Mouse (Mus musculus) lung, adult 2 months (tissue): Measurements from ENCODE around the gene Zranb1.

Source experiments
- CTCF ChIP-seq: fragments of 200-500 bp; IDR thresholded peaks from 2 replicates; pipeline ENCODE4 v1.5.1; 2011; ENCODE audit warnings: mild to moderate bottlenecking, low read length, control low read depth; ENCODE audit not compliant: insufficient read depth
- POLR2A ChIP-seq: fragments of 200-500 bp; IDR thresholded peaks from 2 replicates; pipeline ENCODE4 v1.6.1; 2011; ENCODE audit warnings: low read depth, mild to moderate bottlenecking, control low read depth, low read length, borderline replicate concordance; ENCODE audit errors: extremely low read depth

DNA sequence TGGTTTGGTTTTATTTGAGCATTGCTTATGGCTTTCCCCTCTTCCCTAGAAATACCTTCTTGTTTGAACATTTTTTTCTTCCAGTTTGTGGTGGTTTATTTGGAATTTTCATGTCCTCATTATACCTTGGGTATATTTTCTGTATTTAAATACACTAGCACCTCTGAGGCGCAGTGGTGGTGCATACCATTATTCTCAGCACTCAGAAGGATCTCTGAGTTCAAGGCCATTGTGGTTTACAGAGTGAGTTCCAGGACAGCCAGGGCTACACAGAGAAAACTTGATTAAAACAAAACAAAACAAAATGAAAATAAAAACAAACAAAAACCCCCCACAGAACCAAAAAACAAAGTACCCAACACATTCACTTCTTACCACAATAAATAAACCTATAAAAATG, 2.4 kb downstream of the Zranb1 start:
- TF ChIP-seq CTCF (no peak), POLR2A (no peak)
